Mouse (Mus musculus) limb, embryonic 12.5 days (tissue): ENCODE data around the gene Ranbp9. TPM values are rescaled to one million over a fixed set of nuclear protein-coding genes. Genes with fewer than 3 reads are reported as not detected.

Experiments used
- ATAC-seq: fragments of 200-750 bp; cut with Nextera tagmentation; 2 replicates; pipeline ENCODE4 v1.8.0; 2017; ENCODE audit warnings: low read depth, moderate TSS enrichment; ENCODE audit not compliant: insufficient number of reproducible peaks, insufficient read depth, low FRiP score, low TSS enrichment
- H3K27ac ChIP-seq: fragments of 300-500 bp; sonication (generic); 2 replicates; pipeline ENCODE4 v1.5.1; 2016; ENCODE audit warnings: mild to moderate bottlenecking, moderate library complexity
- H3K27me3 ChIP-seq: fragments of 300-500 bp; sonication (generic); 2 replicates; pipeline ENCODE4 v1.6.1; 2016; ENCODE audit warnings: mild to moderate bottlenecking, moderate library complexity
- H3K36me3 ChIP-seq: fragments of 300-500 bp; sonication (generic); 2 replicates; pipeline ENCODE4 v1.6.1; 2016; ENCODE audit warnings: mild to moderate bottlenecking, moderate library complexity
- H3K4me1 ChIP-seq: fragments of 300-500 bp; sonication (generic); replicated peaks from 2 replicates; pipeline ENCODE4 v1.6.1; 2016
- H3K4me2 ChIP-seq: fragments of 300-500 bp; sonication (generic); 2 replicates; pipeline ENCODE4 v1.6.1; 2016; ENCODE audit warnings: mild to moderate bottlenecking, moderate library complexity
- H3K4me3 ChIP-seq: fragments of 300-500 bp; sonication (generic); replicated peaks from 2 replicates; pipeline ENCODE4 v1.5.1; 2016; ENCODE audit warnings: mild to moderate bottlenecking
- H3K9ac ChIP-seq: fragments of 300-500 bp; sonication (generic); replicated peaks from 2 replicates; pipeline ENCODE4 v1.6.1; 2016; ENCODE audit warnings: mild to moderate bottlenecking, moderate library complexity
- H3K9me3 ChIP-seq: fragments of 300-500 bp; sonication (generic); 2 replicates; pipeline ENCODE4 v1.6.1; 2016; ENCODE audit warnings: mild to moderate bottlenecking, moderate library complexity
- WGBS: fragments of 180-500 bp; shearing (Covaris S2); methylation state at CpG from one replicate; pipeline ENCODE4 v1.1.7; 2016; 5-methylcytosine and 5-hydroxymethylcytosine counted together
- polyA plus RNA-seq: library from polyadenylated mRNA; unstranded; fragments of >200 nt; fragmentation: Nextera tagmentation; extraction: Ambion mirVana; gene quantifications from 2 replicates; pipeline ENCODE4 v1.2.1, GENCODE M21; 2016

Ranbp9 gene
- polyA plus RNA-seq, 1 experiment from 2014 or later = 10.0 TPM

DNA sequence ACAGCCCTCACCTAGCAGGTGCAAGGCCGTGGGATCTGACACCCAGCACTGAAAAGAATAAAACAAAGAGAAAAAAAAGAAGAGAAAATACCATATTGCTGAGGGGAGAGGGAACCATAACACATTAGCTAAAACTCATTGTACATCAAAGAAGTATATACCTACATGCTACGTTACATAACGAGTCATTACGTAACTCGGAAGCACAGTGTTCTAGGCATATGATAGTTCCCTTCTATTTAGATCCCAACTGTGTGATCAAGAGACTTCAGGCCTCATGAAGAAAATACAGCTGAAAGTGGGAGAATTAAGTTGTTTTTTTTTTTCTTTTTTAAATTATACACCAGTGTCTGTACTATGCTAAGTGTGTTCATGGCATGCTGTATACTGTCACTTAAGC, 35.0 kb upstream of the Ranbp9 start:
- H3K4me2 ChIP-seq = no peak overlapping the region
- ATAC-seq = no peak
- no peak overlapping the region for H3K4me3 ChIP-seq
- H3K27ac ChIP-seq = no peak overlapping the region
- 88% methylated on average over 5 of the region's 5 CpGs for WGBS
- H3K36me3 ChIP-seq = no peaks in the 10 kb centered on the region
- no peak overlapping the region for H3K9ac ChIP-seq
- 0 out of 2 replicates have a peak, but pooled peaks cover 5% of the 10 kb centered on the region for H3K9me3 ChIP-seq
- no peaks in the 10 kb centered on the region for H3K27me3 ChIP-seq
- H3K4me1 ChIP-seq = no peaks in the 10 kb centered on the region

DNA sequence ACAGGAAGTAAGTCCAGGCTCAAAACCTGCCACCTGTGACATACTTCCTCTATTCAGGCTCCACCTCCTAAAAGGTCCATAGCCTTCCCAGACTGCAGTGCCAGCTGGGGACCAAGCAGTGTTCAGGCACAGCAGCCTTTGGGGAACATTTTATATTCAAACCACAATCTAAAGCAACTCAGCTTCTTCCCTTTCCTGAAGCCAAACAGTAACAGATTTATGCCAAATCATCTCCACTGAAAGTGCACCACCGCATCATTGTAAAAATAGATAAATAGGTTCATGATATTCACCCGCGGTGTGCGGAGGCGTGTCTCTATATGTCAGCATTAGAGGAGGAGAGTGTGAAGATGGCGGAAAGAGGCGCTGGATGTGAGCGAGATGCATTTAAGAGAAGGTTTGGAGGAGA, 33.9 kb upstream of the Ranbp9 start:
- ATAC-seq = no peak
- 0 out of 2 replicates have a peak, but pooled peaks cover 5% of the 10 kb centered on the region for H3K9me3 ChIP-seq
- H3K27ac ChIP-seq = no peak overlapping the region
- no peak overlapping the region for H3K4me2 ChIP-seq
- no peaks in the 10 kb centered on the region; the same call in 1 of the 2 replicates for H3K27me3 ChIP-seq
- no peak overlapping the region for H3K4me3 ChIP-seq
- H3K9ac ChIP-seq = no peak overlapping the region
- no peaks in the 10 kb centered on the region for H3K36me3 ChIP-seq
- no peaks in the 10 kb centered on the region for H3K4me1 ChIP-seq
- WGBS = 71% methylated on average over 8 of the region's 8 CpGs

DNA sequence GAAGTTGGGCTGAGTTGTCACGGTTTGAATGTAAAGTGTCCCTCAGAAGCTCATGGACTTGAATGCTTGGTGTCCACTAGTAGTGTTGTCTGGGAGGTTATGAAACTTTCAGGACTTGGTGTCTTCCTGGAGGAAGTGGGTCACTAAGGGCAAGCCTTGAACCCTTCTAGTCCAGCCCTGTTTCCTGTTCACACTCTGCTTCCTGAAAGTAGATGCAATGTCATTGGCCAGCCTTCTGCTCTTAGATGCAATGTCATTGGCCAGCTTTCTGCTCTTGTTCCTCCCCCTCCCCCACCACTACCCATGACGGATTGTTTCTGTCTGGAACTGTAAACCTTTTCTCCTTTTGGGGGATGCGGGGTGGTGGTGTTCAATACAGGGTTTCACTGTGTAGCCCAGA, 31.7 kb upstream of the Ranbp9 start:
- no peak overlapping the region for H3K9ac ChIP-seq
- 85% methylated on average over 3 of the region's 3 CpGs for WGBS
- no peak overlapping the region for H3K4me3 ChIP-seq
- no peaks in the 10 kb centered on the region; the same call in 1 of the 2 replicates for H3K27me3 ChIP-seq
- H3K4me1 ChIP-seq = no peaks in the 10 kb centered on the region
- H3K27ac ChIP-seq = no peak overlapping the region
- H3K9me3 ChIP-seq = 0 out of 2 replicates have a peak, but pooled peaks cover 5% of the 10 kb centered on the region
- ATAC-seq = no peak
- H3K4me2 ChIP-seq = no peak overlapping the region
- H3K36me3 ChIP-seq = no peaks in the 10 kb centered on the region

DNA sequence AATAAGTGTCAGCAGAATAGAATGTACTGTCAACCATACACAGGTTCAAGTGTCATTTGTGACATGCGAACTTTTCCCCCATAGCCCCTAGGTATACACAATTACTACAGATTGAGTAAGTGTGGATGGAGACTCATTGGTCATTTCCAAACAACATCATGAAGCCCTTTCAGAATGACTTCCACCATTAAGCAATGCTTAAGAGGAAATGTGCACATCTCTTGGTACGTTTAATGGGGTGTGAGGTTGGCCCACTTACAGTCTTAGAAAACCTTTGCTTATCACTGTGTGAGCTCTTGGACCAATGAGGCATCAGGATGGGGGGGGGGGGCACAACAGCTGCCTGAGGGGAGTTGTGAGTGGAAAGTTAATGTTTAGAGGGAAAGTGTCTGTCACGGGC, 24.7 kb upstream of the Ranbp9 start:
- Histone ChIP-seq H3K27me3 (no peaks in the 10 kb centered on the region; the same call in 1 of the 2 replicates), H3K4me3 (no peak overlapping the region), H3K9me3 (no peaks in the 10 kb centered on the region), H3K36me3 (no peaks in the 10 kb centered on the region), H3K9ac (no peak overlapping the region), H3K27ac (no peak overlapping the region), H3K4me2 (no peak overlapping the region), H3K4me1 (peaks cover 9% of the 10 kb centered on the region; the same call in 1 of the 2 replicates)
- ATAC-seq = no peak
- WGBS = 87% methylated on average over 3 of the region's 3 CpGs

DNA sequence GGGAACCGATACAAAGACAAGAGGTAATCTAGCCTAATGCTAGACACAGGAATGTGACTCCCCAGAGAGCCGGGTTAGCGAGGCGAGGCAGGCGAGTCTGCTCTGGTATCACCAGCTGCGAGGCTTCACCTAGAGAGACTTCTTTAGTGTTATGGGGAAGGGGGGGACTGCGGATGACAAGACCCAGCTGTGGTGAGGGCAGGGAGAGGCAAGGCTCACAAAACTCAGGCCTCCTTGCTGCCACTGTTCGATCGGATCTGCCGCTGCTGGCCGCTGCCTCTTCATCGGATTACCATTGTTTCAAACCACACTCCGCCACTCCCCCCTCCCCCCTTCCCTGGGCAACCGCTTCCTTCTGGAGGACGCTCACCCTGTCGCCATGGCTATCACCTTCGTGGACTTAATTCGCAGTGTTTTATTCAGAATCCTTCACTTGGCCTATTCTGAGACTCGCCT, 22.3 kb upstream of the Ranbp9 start:
- peak overlapping the region; percentile 41; the same call in 1 of the 2 replicates for H3K27ac ChIP-seq
- H3K4me1 ChIP-seq = peaks cover 9% of the 10 kb centered on the region; the same call in 1 of the 2 replicates
- peak overlapping the region; percentile 33 for H3K4me3 ChIP-seq
- H3K27me3 ChIP-seq = no peaks in the 10 kb centered on the region
- WGBS = 3% methylated on average over 19 of the region's 19 CpGs
- no peaks in the 10 kb centered on the region for H3K9me3 ChIP-seq
- peak; percentile 64; the same call in 1 of the 2 replicates for ATAC-seq
- peak overlapping the region; percentile 66 for H3K4me2 ChIP-seq
- H3K9ac ChIP-seq = peak overlapping the region; percentile 56
- H3K36me3 ChIP-seq = no peaks in the 10 kb centered on the region

DNA sequence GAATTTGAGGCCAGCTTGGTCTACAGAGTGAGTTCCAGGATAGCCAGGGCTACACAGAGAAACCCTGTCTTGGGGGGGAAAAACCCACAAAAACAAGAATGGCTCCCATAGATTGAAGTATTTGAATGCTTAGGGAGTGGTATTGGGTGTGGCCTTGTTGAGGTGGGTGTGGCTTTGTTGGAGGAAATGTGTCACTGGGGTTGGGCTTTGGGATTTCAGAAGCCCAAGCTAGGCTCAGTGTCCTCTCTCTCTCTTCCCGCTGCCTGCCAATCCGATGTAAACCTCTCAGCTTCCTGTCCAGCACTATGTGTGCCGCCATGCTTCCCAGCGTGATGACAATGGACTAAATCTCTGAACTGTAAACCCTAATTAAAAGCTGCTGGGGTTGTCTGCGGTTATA, 20.5 kb upstream of the Ranbp9 start:
- Histone ChIP-seq H3K4me1 (peaks cover 11% of the 10 kb centered on the region), H3K9me3 (peaks cover 5% of the 10 kb centered on the region; the same call in 1 of the 2 replicates), H3K4me2 (no peak overlapping the region), H3K27ac (no peak overlapping the region), H3K9ac (no peak overlapping the region), H3K27me3 (no peaks in the 10 kb centered on the region), H3K36me3 (no peaks in the 10 kb centered on the region), H3K4me3 (no peak overlapping the region)
- WGBS = 59% methylated on average over 5 of the region's 5 CpGs
- no peak for ATAC-seq

DNA sequence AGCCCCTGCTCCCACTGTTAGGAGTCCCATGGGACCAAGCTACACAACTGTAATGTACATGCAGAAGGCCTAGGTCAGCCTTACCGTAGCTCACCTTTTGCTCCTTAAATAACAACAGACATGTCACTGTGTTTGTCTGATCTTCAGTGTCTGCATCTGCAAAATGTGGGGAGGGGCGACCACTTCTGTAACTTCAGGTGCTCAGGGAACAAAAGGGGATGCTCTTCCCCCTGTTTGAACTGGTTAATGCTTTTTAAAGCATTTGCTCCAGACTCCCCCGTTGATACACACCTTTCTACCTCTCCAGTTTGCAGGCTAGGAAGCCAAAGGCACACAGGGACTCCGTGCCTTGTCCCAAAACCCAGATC, 19.4 kb upstream of the Ranbp9 start:
- 89% methylated on average over 4 of the region's 4 CpGs for WGBS
- no peak for ATAC-seq
- Histone ChIP-seq H3K4me1 (peaks cover 14% of the 10 kb centered on the region), H3K4me3 (no peak overlapping the region), H3K27me3 (no peaks in the 10 kb centered on the region), H3K9me3 (peaks cover 5% of the 10 kb centered on the region; the same call in 1 of the 2 replicates), H3K36me3 (no peaks in the 10 kb centered on the region), H3K27ac (no peak overlapping the region), H3K4me2 (no peak overlapping the region), H3K9ac (no peak overlapping the region)

DNA sequence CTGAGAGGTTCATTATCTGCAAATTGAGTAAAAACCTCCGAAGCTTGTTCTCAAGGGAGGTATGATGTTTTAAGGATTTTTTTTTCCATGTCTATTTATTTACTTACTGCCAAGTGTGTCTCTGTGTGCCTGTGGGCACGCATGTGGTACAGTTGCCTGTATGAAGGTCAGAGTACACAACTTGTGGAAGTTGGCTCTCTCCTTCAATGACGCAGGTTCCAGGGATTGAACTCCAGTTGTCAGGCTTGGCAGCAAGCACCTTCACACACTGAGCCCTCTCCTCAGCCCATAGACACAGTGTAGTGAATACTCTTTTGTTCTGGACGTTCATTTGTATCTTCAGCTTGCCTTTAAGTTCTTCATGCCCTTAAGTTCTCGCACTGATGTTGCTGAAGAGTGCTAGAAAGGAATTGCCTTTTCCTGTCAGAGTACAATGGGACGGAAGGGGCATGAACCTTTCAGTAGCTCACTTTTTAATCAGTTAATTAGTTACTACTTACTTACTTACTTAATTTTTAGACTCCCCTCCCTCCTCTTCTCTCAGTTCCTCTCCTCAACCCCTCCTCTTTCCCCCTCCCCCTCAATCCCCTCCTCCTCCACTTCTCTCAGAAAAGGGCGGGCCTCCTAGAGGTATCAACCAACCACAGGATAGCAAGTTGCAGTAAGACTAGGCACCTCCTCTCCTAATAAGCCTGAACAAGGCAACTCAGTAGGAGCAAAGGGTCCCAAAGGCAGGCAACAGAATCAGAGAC, 18.8 kb upstream of the Ranbp9 start:
- Histone ChIP-seq H3K9ac (no peak overlapping the region), H3K27me3 (no peaks in the 10 kb centered on the region), H3K27ac (no peak overlapping the region), H3K4me1 (peaks cover 14% of the 10 kb centered on the region), H3K4me2 (no peak overlapping the region), H3K4me3 (no peak overlapping the region), H3K36me3 (no peaks in the 10 kb centered on the region), H3K9me3 (peaks cover 5% of the 10 kb centered on the region; the same call in 1 of the 2 replicates)
- WGBS = 81% methylated on average over 7 of the region's 7 CpGs
- ATAC-seq = no peak

DNA sequence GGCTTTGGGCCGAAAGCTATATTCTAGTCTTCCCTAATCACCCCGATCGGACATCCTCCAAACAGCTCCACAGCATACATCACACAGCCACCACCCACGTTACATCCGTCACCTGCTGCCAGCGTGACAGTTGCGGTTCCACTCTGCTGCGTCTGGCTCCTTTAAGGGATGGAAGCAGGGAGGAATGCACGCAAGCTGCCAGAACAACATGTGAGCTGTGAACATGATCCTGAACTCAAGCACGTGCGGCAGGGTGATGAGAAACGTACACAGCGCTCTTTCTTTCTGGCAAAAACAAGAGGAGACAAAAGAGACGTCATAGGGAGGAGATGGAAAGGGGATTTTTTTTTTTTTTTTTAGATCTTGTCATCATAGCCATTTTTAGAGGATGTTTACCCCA, 17.8 kb upstream of the Ranbp9 start:
- no peaks in the 10 kb centered on the region for H3K27me3 ChIP-seq
- H3K36me3 ChIP-seq = no peaks in the 10 kb centered on the region
- no peak overlapping the region for H3K9ac ChIP-seq
- no peak overlapping the region for H3K4me2 ChIP-seq
- peaks cover 13% of the 10 kb centered on the region for H3K4me1 ChIP-seq
- no peak overlapping the region for H3K27ac ChIP-seq
- no peak for ATAC-seq
- 76% methylated on average over 14 of the region's 14 CpGs for WGBS
- H3K9me3 ChIP-seq = peaks cover 5% of the 10 kb centered on the region; the same call in 1 of the 2 replicates
- no peak overlapping the region for H3K4me3 ChIP-seq

DNA sequence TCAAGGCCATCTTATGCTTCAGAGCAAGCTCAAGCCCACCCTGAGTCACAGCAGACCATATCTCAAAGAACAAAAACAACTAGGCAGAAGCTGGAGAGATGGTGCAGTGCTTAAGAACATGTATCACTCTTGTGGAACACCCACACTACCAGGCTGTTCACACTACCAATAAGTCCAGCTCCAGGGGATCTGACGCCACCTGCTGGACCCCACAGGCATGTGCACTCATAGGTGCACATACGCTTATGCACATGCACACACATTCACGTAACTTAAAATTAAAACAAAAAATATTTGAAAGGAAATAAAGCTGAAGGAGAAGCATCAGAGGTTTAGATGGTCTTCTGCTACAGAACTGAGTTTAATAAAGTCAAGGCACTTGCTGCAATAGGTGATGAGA, 16.7 kb upstream of the Ranbp9 start:
- H3K4me1 ChIP-seq = peaks cover 6% of the 10 kb centered on the region
- no peaks in the 10 kb centered on the region for H3K27me3 ChIP-seq
- H3K9me3 ChIP-seq = peaks cover 5% of the 10 kb centered on the region; the same call in 1 of the 2 replicates
- WGBS = 92% methylated on average over 3 of the region's 3 CpGs
- H3K36me3 ChIP-seq = no peaks in the 10 kb centered on the region
- H3K27ac ChIP-seq = no peak overlapping the region
- ATAC-seq = no peak
- H3K4me2 ChIP-seq = no peak overlapping the region
- no peak overlapping the region for H3K4me3 ChIP-seq
- no peak overlapping the region for H3K9ac ChIP-seq

DNA sequence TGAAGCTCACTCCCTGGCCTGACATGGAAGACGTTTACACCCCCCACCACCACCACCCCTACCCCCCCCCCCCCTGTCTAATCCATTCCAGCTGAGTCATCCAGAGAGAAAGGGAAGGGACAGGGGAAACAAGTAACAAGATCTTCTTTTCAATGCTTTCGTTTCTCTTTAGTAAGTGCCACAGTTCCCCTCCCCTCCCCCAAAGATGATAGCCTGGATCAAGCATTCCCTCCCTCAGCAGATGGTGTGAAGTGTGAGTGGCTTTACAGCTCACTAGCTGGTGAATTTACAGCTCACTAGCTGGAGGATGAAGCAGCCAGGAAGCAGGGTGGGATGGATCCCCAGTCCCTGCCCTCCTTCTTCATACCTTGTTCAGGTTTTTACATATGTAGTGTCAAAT, 15.6 kb upstream of the Ranbp9 start:
- no peaks in the 10 kb centered on the region for H3K27me3 ChIP-seq
- H3K9ac ChIP-seq = no peak overlapping the region
- no peaks in the 10 kb centered on the region for H3K36me3 ChIP-seq
- ATAC-seq = no peak
- H3K4me2 ChIP-seq = no peak overlapping the region
- no peak overlapping the region for H3K27ac ChIP-seq
- WGBS = 10% methylated on average over 2 of the region's 2 CpGs
- peaks cover 5% of the 10 kb centered on the region; the same call in 1 of the 2 replicates for H3K9me3 ChIP-seq
- H3K4me3 ChIP-seq = no peak overlapping the region
- H3K4me1 ChIP-seq = peaks cover 6% of the 10 kb centered on the region
